ENCODE assay signal across 8 mouse cellular contexts in the genomic region with DNA sequence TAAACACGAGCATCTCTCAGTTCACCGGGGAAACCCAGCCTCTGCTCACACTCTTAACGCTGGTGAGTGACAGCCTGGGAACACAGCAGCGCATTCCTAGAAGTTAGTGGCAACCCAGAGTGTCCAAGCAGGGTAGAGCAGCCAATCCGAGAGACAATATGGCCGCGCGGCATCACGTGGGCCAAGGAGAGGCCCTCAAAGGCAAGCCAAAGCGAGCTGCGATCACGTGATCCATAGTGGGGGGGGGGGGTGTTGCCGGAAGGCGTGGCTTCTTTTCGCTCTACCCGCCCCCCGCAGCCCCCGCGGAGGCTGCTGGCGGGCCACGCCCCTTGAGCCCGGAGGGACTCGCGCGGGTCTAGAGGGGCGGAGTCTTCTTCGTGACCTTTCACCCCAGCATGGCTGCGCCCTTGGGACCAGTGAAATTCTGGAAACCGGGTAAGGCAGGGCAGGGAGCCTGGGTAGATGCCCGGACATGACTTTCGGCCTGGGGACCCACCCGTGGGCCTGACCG. TPM values are rescaled to one million over a fixed set of nuclear protein-coding genes. Genes with fewer than 3 reads are reported as not detected.
A peak's percentile ranks its signal among the peaks of the same experiment; 100 is the strongest.
DNase-seq lines count a peak whose midpoint lies in the region; ATAC-seq and TF ChIP-seq lines count a peak whose summit lies in the region.

Dhx35 (plus strand) TSS at position 314 of the 511 bp plus-strand sequence.

- TF ChIP-seq CTCF in lung, postnatal 0 days (IDR thresholded peaks at IDR 0.05), result no peak

- H3K4me1 ChIP-seq in hindbrain, embryonic 10.5 days (replicated peaks), result peaks cover 30% of the 10 kb centered on the region
- H3K4me1 ChIP-seq in lung, postnatal 0 days (ENCODE audit: insufficient read depth, low read depth, low read length), result peaks cover 4% of the 10 kb centered on the region; the same call in 1 of the 2 replicates

- peak within 1 kb of the TSS; percentile 92 for H3K27ac ChIP-seq in hindbrain, embryonic 10.5 days
- peak within 1 kb of the TSS; percentile 68 for H3K27ac ChIP-seq in lung, postnatal 0 days (ENCODE audit: low read length)

- WGBS in hindbrain, embryonic 10.5 days, result under 1% methylated on average over 33 of the region's 33 CpGs
- WGBS in lung, postnatal 0 days, result under 1% methylated on average over 33 of the region's 33 CpGs

- ATAC-seq in frontal cortex, adult (ENCODE audit: low TSS enrichment), result peak; percentile 99
- ATAC-seq in lung, postnatal 0 days, result peak; percentile 100

- peaks cover 4% of the 10 kb centered on the region; the same call in 1 of the 2 replicates for H3K36me3 ChIP-seq in hindbrain, embryonic 10.5 days
- no peaks in the 10 kb centered on the region for H3K36me3 ChIP-seq in lung, postnatal 0 days (ENCODE audit: insufficient read depth, low read length)

- H3K9ac ChIP-seq in lung, postnatal 0 days (replicated peaks; ENCODE audit: low read depth), result peak within 1 kb of the TSS; percentile 60

- DNase-seq in MN1 (ENCODE audit: low spot score), result peak; percentile 98
- peak; percentile 92 for DNase-seq in cerebellum, adult 9-10 months
- DNase-seq in hindbrain, embryonic 10.5 days (ENCODE audit: low spot score), result peak; percentile 99
- peak; percentile 97 for DNase-seq in layer of hippocampus, adult 9-11 months
- DNase-seq in lung, postnatal 0 days (ENCODE audit: low spot score), result peak; percentile 97
- peak; percentile 90 for DNase-seq in ovary, postnatal 14 days (ENCODE audit: low spot score)
- DNase-seq in thymus, postnatal 14 days, result peak; percentile 95

- no peak; the same call in 1 of the 2 replicates for TF ChIP-seq EP300 in lung, postnatal 0 days (IDR thresholded peaks at IDR 0.05)

- H3K9me3 ChIP-seq in hindbrain, embryonic 10.5 days, result no peaks in the 10 kb centered on the region
- no peaks in the 10 kb centered on the region for H3K9me3 ChIP-seq in lung, postnatal 0 days (ENCODE audit: low read length)

- peak within 1 kb of the TSS; percentile 85 for H3K4me2 ChIP-seq in lung, postnatal 0 days (replicated peaks; ENCODE audit: low read depth, low read length)

- no peaks in the 10 kb centered on the region for H3K27me3 ChIP-seq in hindbrain, embryonic 10.5 days (ENCODE audit: insufficient read depth, poor library complexity, severe bottlenecking)
- no peaks in the 10 kb centered on the region for H3K27me3 ChIP-seq in lung, postnatal 0 days (replicated peaks; ENCODE audit: insufficient read depth, low read length)

- H3K4me3 ChIP-seq in hindbrain, embryonic 10.5 days, result peak within 1 kb of the TSS; percentile 79
- H3K4me3 ChIP-seq in lung, postnatal 0 days (ENCODE audit: low read depth, low read length), result peak within 1 kb of the TSS; percentile 72

RNA-seq across cellular contexts. Expression of gene Dhx35, which starts in this region (rescaled TPM):
- 16.4 and 17.9 TPM in 2 replicates for polyA plus RNA-seq in hindbrain, embryonic 10.5 days (2016; fragmentation: Nextera tagmentation; extraction: Ambion mirVana)
- 5.6 and 6.4 TPM in 2 replicates for polyA plus RNA-seq in lung, postnatal 0 days (2015; fragmentation: Nextera tagmentation; extraction: Ambion mirVana)

Comparison
In these comparisons a context has a peak if more than half of its experiments do, and no peak if none do; other contexts are left out.
1. Peak in every context shown above with its lines: DNase-seq, ATAC-seq, H3K4me3 ChIP-seq and H3K27ac ChIP-seq.